Mouse (Mus musculus) olfactory bulb, adult 2 months (tissue): ENCODE results near the gene Otub2.

Experiments
- CTCF ChIP-seq: fragments of 200-500 bp; IDR thresholded peaks from 2 replicates; pipeline ENCODE4 v1.5.1; 2012; ENCODE audit warnings: low read depth, mild to moderate bottlenecking, low read length, moderate library complexity; ENCODE audit not compliant: insufficient read depth
- POLR2A ChIP-seq: fragments of 200-500 bp; IDR thresholded peaks from 2 replicates; pipeline ENCODE4 v1.6.1; 2012; ENCODE audit warnings: mild to moderate bottlenecking, low read depth, low read length, moderate library complexity; ENCODE audit not compliant: insufficient read depth

- TF ChIP-seq POLR2A = no peak
- TF ChIP-seq CTCF = no peak
Observed at GRCm38 (mm10) chr12:103380226-103380625, 8.3 kb upstream of the Otub2 start.
